Mouse (Mus musculus): ENCODE results near the gene Nr1d1. TPM values are rescaled to one million over a fixed set of nuclear protein-coding genes. Genes with fewer than 3 reads are reported as not detected.
A peak's percentile ranks its signal among the peaks of the same experiment; 100 is the strongest.

Nr1d1 gene
- total RNA-seq, 1 experiment from 2014 or later = 1.9 TPM

- no peak for ATAC-seq (replicated peaks; ENCODE audit: insufficient number of reproducible peaks, low FRiP score, low TSS enrichment, poor library complexity, severe bottlenecking)
Measured at GRCm38 (mm10) chr11:98761939-98762338, 13.2 kb downstream of the Nr1d1 start.

- ATAC-seq (replicated peaks; ENCODE audit: insufficient number of reproducible peaks, low FRiP score, low TSS enrichment, poor library complexity, severe bottlenecking) = no peak
Measured at GRCm38 (mm10) chr11:98756711-98757110, 18.4 kb downstream of the Nr1d1 start.

- no peak for ATAC-seq (replicated peaks; ENCODE audit: insufficient number of reproducible peaks, low FRiP score, low TSS enrichment, poor library complexity, severe bottlenecking)
Measured at GRCm38 (mm10) chr11:98755726-98756380, 19.3 kb downstream of the Nr1d1 start.

GRCm38 (mm10) chr11:98754621-98755181, 20.4 kb downstream of the Nr1d1 start:
- ATAC-seq (replicated peaks; ENCODE audit: insufficient number of reproducible peaks, low FRiP score, low TSS enrichment, poor library complexity, severe bottlenecking) = peak; percentile 78

GRCm38 (mm10) chr11:98754151-98754620, 20.9 kb downstream of the Nr1d1 start:
- no peak for ATAC-seq (replicated peaks; ENCODE audit: insufficient number of reproducible peaks, low FRiP score, low TSS enrichment, poor library complexity, severe bottlenecking)

- ATAC-seq (replicated peaks; ENCODE audit: insufficient number of reproducible peaks, low FRiP score, low TSS enrichment, poor library complexity, severe bottlenecking) = no peak
Measured at GRCm38 (mm10) chr11:98753264-98753663, 21.9 kb downstream of the Nr1d1 start.

GRCm38 (mm10) chr11:98752562-98753140, 22.5 kb downstream of the Nr1d1 start:
- no peak for ATAC-seq (replicated peaks; ENCODE audit: insufficient number of reproducible peaks, low FRiP score, low TSS enrichment, poor library complexity, severe bottlenecking)

GRCm38 (mm10) chr11:98751221-98751782, 23.8 kb downstream of the Nr1d1 start:
- ATAC-seq (replicated peaks; ENCODE audit: insufficient number of reproducible peaks, low FRiP score, low TSS enrichment, poor library complexity, severe bottlenecking) = no peak

GRCm38 (mm10) chr11:98750351-98751201, 24.6 kb downstream of the Nr1d1 start:
- ATAC-seq (replicated peaks; ENCODE audit: insufficient number of reproducible peaks, low FRiP score, low TSS enrichment, poor library complexity, severe bottlenecking) = no peak

- ATAC-seq (replicated peaks; ENCODE audit: insufficient number of reproducible peaks, low FRiP score, low TSS enrichment, poor library complexity, severe bottlenecking) = no peak
Measured at GRCm38 (mm10) chr11:98749716-98750115, 25.4 kb downstream of the Nr1d1 start.

GRCm38 (mm10) chr11:98748506-98749416, 26.4 kb downstream of the Nr1d1 start:
- no peak for ATAC-seq (replicated peaks; ENCODE audit: insufficient number of reproducible peaks, low FRiP score, low TSS enrichment, poor library complexity, severe bottlenecking)

GRCm38 (mm10) chr11:98747804-98748505, 27.2 kb downstream of the Nr1d1 start:
- ATAC-seq (replicated peaks; ENCODE audit: insufficient number of reproducible peaks, low FRiP score, low TSS enrichment, poor library complexity, severe bottlenecking) = no peak

- peak; percentile 37; the same call in 1 of the 2 replicates for ATAC-seq (replicated peaks; ENCODE audit: insufficient number of reproducible peaks, low FRiP score, low TSS enrichment, poor library complexity, severe bottlenecking)
Measured at GRCm38 (mm10) chr11:98746855-98747693, 28.1 kb downstream of the Nr1d1 start.

- ATAC-seq (replicated peaks; ENCODE audit: insufficient number of reproducible peaks, low FRiP score, low TSS enrichment, poor library complexity, severe bottlenecking) = no peak
Measured at GRCm38 (mm10) chr11:98745932-98746853, 28.9 kb downstream of the Nr1d1 start.

- no peak for ATAC-seq (replicated peaks; ENCODE audit: insufficient number of reproducible peaks, low FRiP score, low TSS enrichment, poor library complexity, severe bottlenecking)
Measured at GRCm38 (mm10) chr11:98744456-98745019, 30.6 kb downstream of the Nr1d1 start.
